Mouse (Mus musculus): ENCODE measurements around the gene Cacnb4. TPM values are rescaled to one million over a fixed set of nuclear protein-coding genes. Genes with fewer than 3 reads are reported as not detected.
A peak's percentile ranks its signal among the peaks of the same experiment; 100 is the strongest.

The Cacnb4 gene
- total and polyA plus RNA-seq, 3 experiments = not detected

- no peak for DNase-seq (ENCODE audit: low read depth, low spot score)
- H3K4me3 ChIP-seq (ENCODE audit: control insufficient read depth in 1 of 2, insufficient read depth in 1 of 2, low read depth in 2 of 2, low read length in 2 of 2) = peak overlapping the region; percentile 87 to 95
- no peak for TF ChIP-seq ELF1 (IDR thresholded peaks at IDR 0.05; ENCODE audit: low read depth, low read length)
- peak overlapping the region; percentile 81 for H3K9ac ChIP-seq (ENCODE audit: control insufficient read depth, low read depth, low read length, poor library complexity, severe bottlenecking)
- H3K27ac ChIP-seq (ENCODE audit: control insufficient read depth, low read depth, low read length) = no peak overlapping the region
- peaks cover 0 to 8% of the 10 kb centered on the region in 2 experiments; a peak in 3 of 4 replicates for H3K4me1 ChIP-seq (ENCODE audit: control insufficient read depth in 1 of 2, insufficient read depth in 2 of 2, low read length in 2 of 2)
- H3K36me3 ChIP-seq (ENCODE audit: control insufficient read depth in 1 of 2, insufficient read depth in 2 of 2, low read length in 2 of 2) = peaks cover 0 to 9% of the 10 kb centered on the region in 2 experiments; a peak in 2 of 4 replicates
- peaks cover 38% of the 10 kb centered on the region for H3K79me2 ChIP-seq (ENCODE audit: control insufficient read depth, insufficient read depth, low read length, poor library complexity)
- H3K9me3 ChIP-seq (replicated peaks; ENCODE audit: insufficient read depth, low read length) = no peaks in the 10 kb centered on the region
- peaks cover 0 to 4% of the 10 kb centered on the region in 2 experiments; a peak in 2 of 4 replicates for H3K27me3 ChIP-seq (ENCODE audit: control insufficient read depth in 1 of 2, insufficient read depth in 2 of 2, low read length in 2 of 2)
Observed at GRCm38 (mm10) chr2:52425523-52425795, 251.2 kb downstream of the Cacnb4 start.

DNA sequence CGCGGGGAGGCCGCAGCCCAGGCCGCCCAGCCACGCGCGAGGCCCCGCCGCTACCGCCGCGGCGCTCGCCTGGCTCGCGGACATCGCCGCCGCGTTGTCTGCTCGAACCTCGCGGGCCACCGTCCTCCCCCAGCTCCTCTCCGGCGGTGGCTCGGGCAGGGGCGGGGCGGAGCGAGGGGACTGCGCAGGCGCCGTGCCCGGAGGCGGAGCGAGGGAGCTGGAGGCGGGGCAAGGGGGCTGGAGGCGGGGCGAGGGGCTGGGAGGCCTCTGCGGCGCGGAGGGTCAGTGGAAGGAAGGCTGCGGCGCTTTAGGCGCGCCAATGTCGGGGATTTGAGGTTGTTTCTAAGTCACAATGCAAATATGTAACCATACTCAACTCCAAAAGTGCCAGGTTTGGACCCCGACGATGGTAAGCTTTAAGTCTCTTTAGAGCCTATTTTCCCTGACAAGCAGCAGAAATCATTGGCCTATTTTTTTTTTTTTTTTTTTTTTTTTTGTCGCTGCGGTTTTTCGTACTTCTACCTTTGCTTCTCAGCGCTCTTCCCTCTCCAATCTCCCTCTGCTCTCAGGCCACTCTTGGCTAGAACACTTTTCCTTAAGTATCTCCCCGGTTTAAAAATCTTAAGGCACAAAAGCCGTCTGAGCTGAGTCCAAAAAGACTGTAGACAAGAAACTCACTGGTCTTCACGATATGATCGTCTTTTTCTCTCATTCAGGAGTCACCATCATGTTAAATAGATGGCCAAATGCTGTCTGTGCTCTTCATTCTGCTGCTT is 251.7 kb downstream of the Cacnb4 start, which contains the start of gene Arl5a:
TSS of gene Arl5a (minus strand) at position 155 of the 776 bp plus-strand sequence.
- Histone ChIP-seq H3K9ac (ENCODE audit: control insufficient read depth, low read depth, low read length, poor library complexity, severe bottlenecking) (peak within 1 kb of the TSS; percentile 82), H3K9me3 (replicated peaks; ENCODE audit: insufficient read depth, low read length) (no peaks in the 10 kb centered on the region), H3K4me3 (ENCODE audit: control insufficient read depth in 1 of 2, insufficient read depth in 1 of 2, low read depth in 2 of 2, low read length in 2 of 2) (peak within 1 kb of the TSS; percentile 96 to 98), H3K27ac (ENCODE audit: control insufficient read depth, low read depth, low read length) (peak within 1 kb of the TSS; percentile 23; the same call in 1 of the 2 replicates), H3K27me3 (ENCODE audit: control insufficient read depth in 1 of 2, insufficient read depth in 2 of 2, low read length in 2 of 2) (peaks cover 0 to 4% of the 10 kb centered on the region in 2 experiments; a peak in 2 of 4 replicates), H3K79me2 (ENCODE audit: control insufficient read depth, insufficient read depth, low read length, poor library complexity) (peaks cover 43% of the 10 kb centered on the region), H3K36me3 (ENCODE audit: control insufficient read depth in 1 of 2, insufficient read depth in 2 of 2, low read length in 2 of 2) (peaks cover 0 to 9% of the 10 kb centered on the region in 2 experiments; a peak in 2 of 4 replicates), H3K4me1 (ENCODE audit: control insufficient read depth in 1 of 2, insufficient read depth in 2 of 2, low read length in 2 of 2) (peaks cover 0 to 8% of the 10 kb centered on the region in 2 experiments; a peak in 3 of 4 replicates)
- DNase-seq (ENCODE audit: low read depth, low spot score) = peak; percentile 87
- TF ChIP-seq TCF12 (IDR thresholded peaks at IDR 0.05; ENCODE audit: low read depth, low read length) (no peak), USF1 (IDR thresholded peaks at IDR 0.05; ENCODE audit: low read depth, low read length) (no peak), ETS1 (IDR thresholded peaks at IDR 0.05; ENCODE audit: low read depth, low read length) (no peak), JUND (IDR thresholded peaks at IDR 0.05; ENCODE audit: low read depth, low read length) (no peak), POLR2A (IDR thresholded peaks at IDR 0.05; ENCODE audit: control insufficient read depth in 1 of 2, insufficient read depth in 1 of 2, low read depth in 1 of 2, low read length in 2 of 2, poor library complexity in 1 of 2) (peak; percentile 59 to 71; a peak in 3 of 4 replicates), MAX (IDR thresholded peaks at IDR 0.05; ENCODE audit: low read length) (no peak), RCOR1 (IDR thresholded peaks at IDR 0.05; ENCODE audit: low read depth, low read length) (no peak), KAT2A (conservative IDR thresholded peaks at IDR 0.05; ENCODE audit: low read depth, low read length) (no peak; the same call in 1 of the 2 replicates), POLR2AphosphoS2 (IDR thresholded peaks at IDR 0.05; ENCODE audit: low read length) (no peak), ZNF384 (IDR thresholded peaks at IDR 0.05; ENCODE audit: low read depth, low read length) (peak; percentile 97), NELFE (IDR thresholded peaks at IDR 0.05; ENCODE audit: low read depth, low read length) (peak; percentile 40; the same call in 1 of the 2 replicates), CHD1 (IDR thresholded peaks at IDR 0.05; ENCODE audit: low read depth, low read length) (no peak), NRF1 (IDR thresholded peaks at IDR 0.05; ENCODE audit: insufficient read depth, low read depth, low read length, poor library complexity, severe bottlenecking) (peak; percentile 80), ZMIZ1 (IDR thresholded peaks at IDR 0.05; ENCODE audit: low read depth, low read length) (no peak), CHD2 (IDR thresholded peaks at IDR 0.05; ENCODE audit: low read length) (no peak), MXI1 (IDR thresholded peaks at IDR 0.05; ENCODE audit: low read depth, low read length) (no peak; the same call in 1 of the 2 replicates), GABPA (IDR thresholded peaks at IDR 0.05; ENCODE audit: low read depth, low read length) (no peak), TBP (IDR thresholded peaks at IDR 0.05; ENCODE audit: low read depth, low read length) (0 out of 2 replicates have a peak, but pooled peaks have one; percentile 8), ZKSCAN1 (IDR thresholded peaks at IDR 0.05; ENCODE audit: low read depth, low read length) (peak; percentile 40; the same call in 1 of the 2 replicates), HCFC1 (IDR thresholded peaks at IDR 0.05; ENCODE audit: low read depth, low read length) (peak; percentile 71), CTCF (IDR thresholded peaks at IDR 0.05 in 2 of 3, conservative IDR thresholded peaks at IDR 0.05 in 1 of 3; ENCODE audit: control insufficient read depth in 1 of 3, insufficient read depth in 1 of 3, low read depth in 2 of 3, low read length in 3 of 3, poor library complexity in 1 of 3, severe bottlenecking in 1 of 3) (no peak), TAL1 (IDR thresholded peaks at IDR 0.05; ENCODE audit: low read length) (no peak), SIN3A (IDR thresholded peaks at IDR 0.05; ENCODE audit: low read length) (no peak; the same call in 1 of the 2 replicates)

Measured in MEL (cell line).